Mouse (Mus musculus) forebrain, embryonic 14.5 days (tissue): ENCODE measurements at regions not wholly inside any gene's neighbourhood (a gene's known extent, or its start where the extent isn't known, plus 50 kb on each side); places are given as distances from the start of the nearest gene placed in this dataset.
A peak's percentile ranks its signal among the peaks of the same experiment; 100 is the strongest.

Experiments
- ATAC-seq: fragments of 200-750 bp; cut with Nextera tagmentation; 2 replicates; pipeline ENCODE4 v1.8.0; 2017; ENCODE audit warnings: mild to moderate bottlenecking, moderate library complexity
- DNase-seq: peaks from one replicate; pipeline ENCODE4 v3.0.0-alpha.2; 2015; ENCODE audit warnings: low spot score
- H3K27ac ChIP-seq: fragments of 300-500 bp; sonication (generic); 2 replicates; pipeline ENCODE4 v1.5.1; 2014; ENCODE audit warnings: low read depth, mild to moderate bottlenecking, control low read depth, low read length, moderate library complexity
- H3K27me3 ChIP-seq: fragments of 300-500 bp; sonication (generic); replicated peaks from 2 replicates; pipeline ENCODE4 v1.6.1; 2014; ENCODE audit warnings: low read length, control low read depth, mixed read lengths; ENCODE audit not compliant: control insufficient read depth, insufficient read depth
- H3K36me3 ChIP-seq: fragments of 300-500 bp; sonication (generic); 2 replicates; pipeline ENCODE4 v1.6.1; 2014; ENCODE audit warnings: low read length, control low read depth; ENCODE audit not compliant: control insufficient read depth, insufficient read depth
- H3K4me1 ChIP-seq: fragments of 300-500 bp; sonication (generic); 2 replicates; pipeline ENCODE4 v1.6.1; 2014; ENCODE audit warnings: antibody characterized with exemption, low read length, control low read depth; ENCODE audit not compliant: control insufficient read depth, insufficient read depth
- H3K4me2 ChIP-seq: fragments of 300-500 bp; sonication (generic); 2 replicates; pipeline ENCODE4 v1.6.1; 2014; ENCODE audit warnings: mild to moderate bottlenecking, control low read depth, low read length
- H3K4me3 ChIP-seq: fragments of 300-500 bp; sonication (generic); 2 replicates; pipeline ENCODE4 v1.5.1; 2014; ENCODE audit warnings: low read depth, low read length, control low read depth
- H3K9ac ChIP-seq: fragments of 300-500 bp; sonication (generic); 2 replicates; pipeline ENCODE4 v1.6.1; 2014; ENCODE audit warnings: mild to moderate bottlenecking, low read length, control low read depth, moderate library complexity
- H3K9me3 ChIP-seq: fragments of 300-500 bp; sonication (generic); replicated peaks from 2 replicates; pipeline ENCODE4 v1.6.1; 2016; ENCODE audit warnings: low read length, control low read depth, mixed read lengths; ENCODE audit not compliant: control insufficient read depth
- WGBS: fragments of 180-500 bp; shearing (Covaris S2); extraction: QIAGEN DNeasy Blood & Tissue Kit; methylation state at CpG from one replicate; pipeline ENCODE4 v1.1.7; 2014; 5-methylcytosine and 5-hydroxymethylcytosine counted together

DNA sequence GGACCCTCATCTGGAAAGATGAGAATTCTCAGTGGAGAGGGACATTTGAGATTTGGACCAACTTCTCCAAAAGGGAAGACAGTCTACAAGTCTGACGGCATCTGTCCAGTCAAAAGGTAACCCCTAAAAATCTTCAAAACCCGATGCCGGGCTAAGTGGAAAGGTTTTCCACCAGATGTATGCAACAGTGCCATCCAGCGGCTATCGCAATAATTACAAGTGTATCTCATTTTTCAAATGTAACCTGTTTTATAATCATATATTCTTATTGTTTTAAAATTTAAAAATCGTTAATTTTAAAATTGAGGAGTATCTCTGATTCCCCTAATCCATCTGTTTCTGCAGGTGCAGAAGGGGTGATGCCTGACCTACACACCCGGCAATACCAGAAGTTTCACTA lies 346.8 kb upstream of the Hnrnpa3 start:
- WGBS = 13% methylated on average over 7 of the region's 7 CpGs
- ATAC-seq (no peak), DNase-seq (peak; percentile 76)
- no peak overlapping the region for H3K9ac ChIP-seq
- no peak overlapping the region for H3K4me3 ChIP-seq
- no peaks in the 10 kb centered on the region for H3K27me3 ChIP-seq
- no peaks in the 10 kb centered on the region for H3K9me3 ChIP-seq
- 0 out of 2 replicates have a peak, but pooled peaks cover 2% of the 10 kb centered on the region for H3K4me1 ChIP-seq
- no peak overlapping the region for H3K27ac ChIP-seq
- no peak overlapping the region for H3K4me2 ChIP-seq
- H3K36me3 ChIP-seq = no peaks in the 10 kb centered on the region

DNA sequence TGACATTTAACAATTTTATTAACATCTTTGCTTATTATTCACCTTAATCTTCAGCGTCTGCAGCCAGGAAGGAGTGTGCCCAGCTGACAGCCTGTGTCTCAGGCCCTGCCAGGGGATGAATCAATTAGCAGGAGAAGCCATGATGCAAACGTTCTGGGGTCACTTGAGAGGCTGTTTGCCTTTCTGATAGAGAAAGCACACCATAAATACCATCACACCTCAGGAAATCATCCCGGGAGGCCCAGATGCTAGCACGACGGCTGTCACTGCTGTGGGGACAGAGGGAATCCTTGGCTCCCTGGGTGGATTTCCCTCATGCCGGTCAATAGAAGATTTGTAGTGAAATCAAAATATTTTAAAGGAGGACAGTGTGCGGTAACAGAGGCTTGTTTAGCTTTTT lies 343.7 kb upstream of the Hnrnpa3 start:
- no peaks in the 10 kb centered on the region for H3K9me3 ChIP-seq
- no peak overlapping the region for H3K4me3 ChIP-seq
- H3K9ac ChIP-seq = no peak overlapping the region
- ATAC-seq (no peak), DNase-seq (no peak)
- H3K4me2 ChIP-seq = no peak overlapping the region
- H3K27ac ChIP-seq = no peak overlapping the region
- no peaks in the 10 kb centered on the region for H3K27me3 ChIP-seq
- 0 out of 2 replicates have a peak, but pooled peaks cover 2% of the 10 kb centered on the region for H3K4me1 ChIP-seq
- H3K36me3 ChIP-seq = no peaks in the 10 kb centered on the region
- WGBS = 56% methylated on average over 7 of the region's 7 CpGs

DNA sequence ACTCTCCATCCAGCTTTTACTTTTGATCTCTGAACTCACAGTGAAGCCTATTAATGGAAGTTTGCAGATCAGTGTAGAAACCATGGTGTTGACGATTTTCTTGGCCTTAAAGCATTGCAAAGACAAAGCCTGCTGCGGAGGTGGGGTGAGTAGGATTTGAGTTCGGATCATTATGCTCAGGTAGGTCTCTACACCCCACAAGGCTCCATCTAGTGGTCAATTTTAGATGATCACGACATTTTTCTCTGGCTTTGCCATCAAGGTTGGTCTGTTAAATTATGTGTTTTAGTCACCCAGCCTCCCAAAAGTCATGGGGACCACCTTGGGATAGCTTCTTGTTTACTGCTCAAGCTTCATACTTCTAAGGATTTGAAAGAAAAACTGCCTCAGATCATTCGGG lies 340.9 kb upstream of the Hnrnpa3 start:
- Histone ChIP-seq H3K36me3 (no peaks in the 10 kb centered on the region), H3K4me3 (no peak overlapping the region), H3K27ac (no peak overlapping the region), H3K27me3 (no peaks in the 10 kb centered on the region), H3K9ac (no peak overlapping the region), H3K4me2 (no peak overlapping the region), H3K9me3 (no peaks in the 10 kb centered on the region), H3K4me1 (no peaks in the 10 kb centered on the region)
- DNase-seq (no peak), ATAC-seq (no peak)
- WGBS = 48% methylated on average over 5 of the region's 5 CpGs

DNA sequence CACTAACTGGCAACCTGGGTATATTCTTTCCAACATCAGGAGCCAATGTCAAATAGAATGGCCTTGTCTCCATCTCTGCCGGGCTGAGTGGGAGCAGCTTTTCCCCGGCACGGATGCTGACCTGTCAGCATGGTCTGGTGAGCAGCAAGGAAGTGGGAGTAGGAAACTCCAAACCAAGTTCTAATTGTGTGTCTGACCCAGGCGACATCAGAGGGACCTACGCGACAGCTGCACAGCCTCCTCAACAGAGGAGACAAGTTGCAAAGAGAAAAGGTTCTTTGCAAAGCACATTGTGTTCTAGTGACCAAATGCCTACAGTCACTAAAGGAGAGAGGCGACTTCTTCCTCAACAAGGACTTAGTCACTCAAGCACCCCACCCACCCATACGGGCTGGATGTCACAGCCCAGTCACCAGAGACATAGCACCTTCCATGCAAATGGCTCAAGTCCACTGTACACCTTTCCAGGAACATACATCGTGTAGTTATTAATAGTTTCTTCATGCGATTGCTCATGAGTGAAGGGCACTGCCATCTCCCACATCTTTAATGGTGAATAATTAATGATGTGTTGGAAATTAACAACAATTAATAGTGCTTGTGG lies 334.8 kb upstream of the Hnrnpa3 start:
- DNase-seq = no peak
- WGBS = 90% methylated on average over 10 of the region's 10 CpGs
- no peaks in the 10 kb centered on the region for H3K4me1 ChIP-seq

DNA sequence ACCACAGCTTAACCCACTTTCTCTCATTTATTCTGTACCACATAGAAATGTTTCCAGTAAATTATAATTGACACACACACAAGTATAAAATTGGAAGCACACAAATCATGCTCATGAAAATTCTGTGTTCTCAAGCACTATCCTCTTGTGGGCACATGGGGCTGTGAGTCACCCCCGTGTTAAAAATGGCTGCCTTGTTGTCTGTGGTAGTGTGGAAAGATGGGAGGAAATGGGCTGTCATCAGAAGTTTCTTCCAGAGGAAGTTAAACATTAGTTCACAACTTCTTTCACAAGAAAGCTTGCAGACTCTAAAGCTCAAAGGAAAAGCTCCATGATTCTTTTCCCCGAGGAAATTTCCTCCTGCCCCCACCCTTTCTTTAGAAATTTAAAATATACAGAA lies 329.5 kb upstream of the Hnrnpa3 start:
- Histone ChIP-seq H3K36me3 (no peaks in the 10 kb centered on the region), H3K4me3 (no peak overlapping the region), H3K4me2 (no peak overlapping the region), H3K9ac (no peak overlapping the region), H3K27me3 (no peaks in the 10 kb centered on the region), H3K9me3 (no peaks in the 10 kb centered on the region), H3K27ac (no peak overlapping the region), H3K4me1 (no peaks in the 10 kb centered on the region)
- 89% methylated on average over 2 of the region's 2 CpGs for WGBS
- DNase-seq = no peak
- ATAC-seq = no peak

More for the DNA sequence above, 334.8 kb upstream of the Hnrnpa3 start:
- H3K9me3 ChIP-seq = no peaks in the 10 kb centered on the region
- H3K4me3 ChIP-seq = no peak overlapping the region
- no peak for ATAC-seq
- no peak overlapping the region for H3K27ac ChIP-seq
- no peak overlapping the region for H3K9ac ChIP-seq
- H3K36me3 ChIP-seq = no peaks in the 10 kb centered on the region
- H3K27me3 ChIP-seq = no peaks in the 10 kb centered on the region
- H3K4me2 ChIP-seq = no peak overlapping the region

DNA sequence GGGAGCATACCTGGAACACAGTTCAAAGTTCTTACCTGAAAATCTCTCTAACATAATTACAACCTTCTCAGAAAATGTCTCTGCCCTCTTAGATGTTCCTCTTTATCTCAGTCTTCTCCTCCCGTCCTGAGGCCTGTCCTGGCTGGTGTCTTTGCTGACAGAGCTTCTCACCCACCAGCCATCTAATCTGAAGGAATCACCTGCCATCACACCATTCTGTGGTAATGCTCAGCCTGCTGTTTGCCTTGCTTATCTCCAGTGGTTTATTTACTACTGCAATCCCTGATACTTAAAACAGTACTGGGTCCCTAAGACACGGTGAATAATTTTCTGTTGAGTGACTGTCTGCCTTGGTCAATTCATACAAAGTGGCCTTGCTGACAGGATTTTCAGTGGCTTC lies 317.8 kb upstream of the Hnrnpa3 start:
- no peaks in the 10 kb centered on the region for H3K27me3 ChIP-seq
- no peaks in the 10 kb centered on the region for H3K9me3 ChIP-seq
- WGBS = 89% methylated on average over 2 of the region's 2 CpGs
- no peak overlapping the region for H3K9ac ChIP-seq
- H3K4me2 ChIP-seq = no peak overlapping the region
- no peak overlapping the region for H3K27ac ChIP-seq
- H3K4me3 ChIP-seq = no peak overlapping the region
- H3K4me1 ChIP-seq = no peaks in the 10 kb centered on the region
- H3K36me3 ChIP-seq = no peaks in the 10 kb centered on the region
- ATAC-seq (no peak), DNase-seq (no peak)

DNA sequence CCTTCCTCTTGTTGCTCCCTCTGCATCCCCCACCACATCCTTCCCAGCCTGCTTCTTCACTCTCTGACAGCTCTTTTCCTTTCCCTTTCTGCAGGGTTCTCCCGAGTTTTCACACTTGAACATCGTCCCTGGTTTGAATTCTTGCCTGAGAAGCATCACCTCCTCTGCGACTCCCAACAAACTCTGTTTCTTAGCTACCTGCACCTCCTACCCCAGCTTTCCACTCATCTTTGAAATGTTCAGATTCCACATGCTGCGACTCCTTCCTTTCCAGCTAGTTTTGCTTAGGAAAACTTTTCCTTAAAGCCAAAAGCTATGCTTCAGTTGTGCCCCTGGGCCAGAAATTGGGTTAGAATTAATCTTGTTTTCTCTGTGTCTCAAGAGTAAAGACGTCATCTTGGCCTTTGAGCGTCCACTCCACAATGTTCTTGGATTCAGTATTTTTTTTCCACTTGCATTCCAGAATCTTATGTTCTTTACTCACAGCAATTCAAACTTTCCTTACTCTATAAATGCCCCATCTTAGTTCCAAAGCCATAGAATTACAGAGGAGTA lies 317.3 kb upstream of the Hnrnpa3 start:
- Histone ChIP-seq H3K9me3 (no peaks in the 10 kb centered on the region), H3K4me3 (no peak overlapping the region), H3K27ac (no peak overlapping the region), H3K4me2 (no peak overlapping the region), H3K27me3 (no peaks in the 10 kb centered on the region), H3K36me3 (no peaks in the 10 kb centered on the region), H3K4me1 (no peaks in the 10 kb centered on the region), H3K9ac (no peak overlapping the region)
- 85% methylated on average over 6 of the region's 6 CpGs for WGBS
- DNase-seq (no peak), ATAC-seq (no peak)

DNA sequence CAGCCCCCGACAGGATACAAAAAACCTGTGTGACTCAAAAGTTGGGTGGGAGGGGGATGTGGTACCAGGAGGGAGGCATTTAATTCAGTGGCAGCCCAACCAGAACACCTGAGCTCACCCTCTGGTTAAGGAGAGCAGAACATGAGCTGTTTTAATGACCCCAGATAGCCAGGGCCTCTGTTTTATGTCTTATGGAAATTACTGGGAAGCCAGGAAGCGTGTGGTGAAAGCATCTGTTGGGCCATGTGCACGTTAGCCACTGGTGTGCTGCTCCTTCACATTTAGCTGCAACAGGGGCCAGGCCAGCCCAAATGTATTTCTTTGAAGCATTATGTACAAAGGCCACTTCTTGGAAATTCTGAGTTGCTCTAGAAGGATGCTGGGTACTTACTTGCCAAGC lies 308.2 kb upstream of the Hnrnpa3 start:
- Histone ChIP-seq H3K4me2 (no peak overlapping the region), H3K36me3 (no peaks in the 10 kb centered on the region), H3K4me1 (peaks cover 5% of the 10 kb centered on the region; the same call in 1 of the 2 replicates), H3K9ac (no peak overlapping the region), H3K27me3 (no peaks in the 10 kb centered on the region), H3K27ac (no peak overlapping the region), H3K9me3 (no peaks in the 10 kb centered on the region), H3K4me3 (no peak overlapping the region)
- no peak for ATAC-seq
- no peak for DNase-seq
- 76% methylated on average over 3 of the region's 3 CpGs for WGBS

DNA sequence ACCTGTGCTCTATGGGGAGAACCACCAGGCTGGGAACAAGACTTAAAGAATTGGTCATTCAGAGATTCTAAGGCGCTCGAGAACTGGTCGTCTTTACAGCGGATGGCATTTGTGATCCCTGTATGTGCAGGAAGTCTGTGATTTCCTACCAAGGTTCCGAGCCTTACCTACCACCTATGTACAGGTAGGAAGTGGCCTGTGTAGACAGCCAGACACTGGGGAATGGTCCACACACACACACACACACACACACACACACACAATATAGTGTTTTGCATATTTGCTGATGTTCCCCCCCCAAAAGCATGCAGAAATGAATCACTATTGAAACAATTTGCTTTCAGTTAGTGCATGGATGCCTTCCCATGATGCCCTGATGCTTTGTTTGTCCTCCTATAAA lies 307.1 kb upstream of the Hnrnpa3 start:
- 79% methylated on average over 5 of the region's 5 CpGs for WGBS

More for the DNA sequence above, 307.1 kb upstream of the Hnrnpa3 start:
- H3K4me3 ChIP-seq = no peak overlapping the region
- no peak overlapping the region for H3K9ac ChIP-seq
- H3K4me1 ChIP-seq = peaks cover 5% of the 10 kb centered on the region; the same call in 1 of the 2 replicates
- no peak overlapping the region for H3K4me2 ChIP-seq
- H3K36me3 ChIP-seq = no peaks in the 10 kb centered on the region
- H3K27ac ChIP-seq = no peak overlapping the region
- ATAC-seq (0 out of 2 replicates have a peak, but pooled peaks have one; percentile 12), DNase-seq (no peak)
- H3K9me3 ChIP-seq = no peaks in the 10 kb centered on the region
- H3K27me3 ChIP-seq = no peaks in the 10 kb centered on the region
